Mouse (Mus musculus) thymus, postnatal 14 days (tissue): ENCODE results near the gene Fry.

ENCODE experiments used
- DNase-seq: peaks from one replicate; pipeline ENCODE4 v3.0.0; 2021

Gene Fry

DNA sequence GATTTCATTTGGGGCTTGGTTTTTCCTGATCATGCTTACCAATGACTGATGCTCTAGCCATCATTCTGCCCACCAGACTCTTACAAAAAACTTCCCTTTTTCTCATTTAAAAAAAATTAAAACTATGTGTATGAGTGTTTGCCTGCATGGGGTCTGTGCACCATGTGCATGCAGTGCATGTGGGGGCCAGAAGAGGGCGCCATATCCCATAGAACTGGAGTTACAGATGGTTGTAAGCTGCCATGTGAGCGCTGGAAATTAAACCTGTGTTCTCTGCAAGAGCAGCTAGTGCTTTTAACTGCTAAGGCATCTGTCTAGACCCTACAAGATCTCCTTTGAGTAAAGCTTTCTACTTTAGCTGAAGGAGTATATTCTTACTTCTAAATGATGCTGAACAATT is 162.6 kb downstream of the Fry start:
- no peak for DNase-seq

- no peak for DNase-seq
Measured at GRCm38 (mm10) chr5:150282091-150282490, 163.6 kb downstream of the Fry start.

GRCm38 (mm10) chr5:150287949-150288348 is 169.5 kb downstream of the Fry start:
- no peak for DNase-seq

DNA sequence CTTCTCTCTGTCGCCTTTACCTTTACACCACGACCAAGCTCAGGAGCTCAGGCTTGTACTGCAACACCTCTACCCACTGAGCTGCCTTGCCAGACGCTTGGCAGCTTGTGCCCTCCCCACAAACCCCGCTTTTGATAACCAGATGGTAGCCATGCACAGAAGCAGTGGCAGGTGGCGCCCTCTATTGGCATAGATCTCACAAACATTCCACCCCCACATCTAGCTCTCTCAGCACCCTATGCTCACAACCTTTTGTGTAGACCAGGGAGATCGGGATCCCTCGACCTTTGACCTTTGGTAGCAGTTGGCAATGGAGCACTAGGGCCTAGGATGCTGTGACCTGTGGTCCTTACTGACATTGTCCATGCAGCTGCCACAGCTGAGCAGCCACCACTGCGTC is 171.2 kb downstream of the Fry start:
- DNase-seq = peak; percentile 16

GRCm38 (mm10) chr5:150290494-150291199 is 172.2 kb downstream of the Fry start:
- DNase-seq = no peak

- no peak for DNase-seq
Measured at GRCm38 (mm10) chr5:150291216-150291615, 172.8 kb downstream of the Fry start.

DNA sequence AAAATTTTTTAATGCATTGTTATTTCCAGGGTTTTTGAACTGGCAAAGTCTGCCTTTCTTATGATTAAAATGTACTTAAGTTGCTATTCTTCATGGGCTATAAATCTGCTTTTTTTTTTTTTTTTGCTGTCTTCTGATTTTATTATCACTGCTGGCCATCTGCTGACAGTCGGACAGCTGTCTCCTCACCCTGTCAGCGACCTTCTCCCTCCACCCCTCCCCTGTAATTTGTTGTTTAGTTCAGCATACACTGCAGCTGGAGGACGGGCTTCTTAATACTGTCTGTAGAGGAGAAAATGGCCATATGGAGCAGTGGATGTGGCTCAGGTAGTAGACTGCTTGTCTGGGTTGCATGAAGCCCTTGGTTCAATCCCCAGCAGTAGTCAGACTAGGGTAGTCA is 173.7 kb downstream of the Fry start:
- no peak for DNase-seq

- DNase-seq = no peak
Measured at GRCm38 (mm10) chr5:150294306-150294705, 175.9 kb downstream of the Fry start.

DNA sequence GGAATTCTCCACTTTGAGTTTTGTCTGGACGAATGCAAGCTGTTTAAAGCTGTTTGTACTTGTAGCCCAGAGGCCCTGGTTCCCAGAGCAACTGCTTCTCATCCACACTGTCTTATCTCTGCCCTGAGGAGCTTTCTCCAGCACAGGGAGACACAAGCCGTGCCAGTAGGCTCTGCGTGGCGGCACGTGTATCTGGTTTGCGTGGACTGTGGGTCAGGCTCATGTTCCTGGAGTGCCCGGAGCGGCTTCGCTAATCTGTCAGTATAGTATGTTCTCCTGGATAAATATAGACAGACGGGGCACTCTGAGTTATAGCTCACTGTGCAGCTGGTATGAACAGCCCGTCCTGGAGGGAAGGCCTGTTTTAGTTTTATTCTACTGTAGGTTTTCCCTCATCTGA is 176.7 kb downstream of the Fry start:
- DNase-seq = no peak

GRCm38 (mm10) chr5:150298969-150299368 is 180.5 kb downstream of the Fry start:
- DNase-seq = no peak

DNA sequence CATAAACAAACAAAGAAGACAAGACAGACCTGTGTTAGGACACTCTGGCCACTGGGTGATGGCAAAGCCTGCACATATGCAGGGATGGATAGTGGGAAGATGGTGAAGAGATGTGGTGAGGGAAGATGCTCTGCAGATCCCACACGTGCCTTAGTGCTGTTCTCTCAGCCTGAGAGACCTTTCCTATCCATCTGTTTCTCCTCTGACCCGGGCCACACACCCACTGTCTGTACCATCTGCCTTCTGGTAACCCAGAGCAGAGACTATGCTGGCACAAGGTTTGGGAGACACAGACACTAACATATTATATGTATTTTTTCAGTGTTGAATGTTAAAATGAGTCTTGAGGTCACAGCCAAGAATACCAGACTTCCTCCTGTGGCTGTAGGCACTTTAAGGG is 183.7 kb downstream of the Fry start:
- no peak for DNase-seq

GRCm38 (mm10) chr5:150302996-150303395 is 184.6 kb downstream of the Fry start:
- DNase-seq = no peak

DNA sequence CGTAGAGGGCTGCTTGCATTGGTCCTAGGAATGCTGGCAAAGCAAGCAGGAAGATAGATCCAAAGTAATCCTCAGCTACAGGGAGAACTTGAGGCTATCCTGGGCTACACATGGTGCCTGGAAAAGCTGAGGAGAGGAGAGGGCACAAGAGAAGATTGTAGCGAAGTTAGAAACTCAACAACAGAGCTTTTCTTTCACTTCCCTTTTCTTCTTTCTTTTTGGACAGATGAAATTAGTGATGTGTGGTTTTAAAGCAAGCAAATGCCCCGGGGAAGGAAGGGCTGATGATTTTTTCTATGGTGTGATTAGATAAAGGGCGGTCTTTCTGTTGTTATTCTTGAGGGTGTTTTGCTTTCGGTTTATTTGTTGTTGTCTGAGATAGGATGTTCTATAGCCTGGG is 188.1 kb downstream of the Fry start:
- no peak for DNase-seq

- no peak for DNase-seq
Measured at GRCm38 (mm10) chr5:150313229-150313628, 194.8 kb downstream of the Fry start.

DNA sequence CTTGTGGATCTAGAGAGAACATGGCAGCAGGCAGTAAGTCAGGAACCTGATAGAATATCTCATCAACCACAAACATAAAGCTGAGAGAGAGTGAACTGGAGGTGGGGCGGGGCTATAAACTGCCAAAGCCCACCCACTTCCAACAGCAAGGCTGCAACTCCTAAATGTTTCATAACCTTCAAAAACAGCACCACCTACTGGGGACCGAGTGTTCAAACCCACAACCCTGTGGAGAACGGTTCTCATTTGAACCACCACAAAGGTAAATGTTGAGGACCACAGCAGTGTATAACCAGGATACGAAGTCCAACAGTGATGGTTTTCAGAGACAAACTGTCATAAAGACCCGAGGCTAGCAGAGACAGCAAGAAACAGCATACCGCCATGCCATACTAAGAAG is 196.1 kb downstream of the Fry start:
- no peak for DNase-seq

DNA sequence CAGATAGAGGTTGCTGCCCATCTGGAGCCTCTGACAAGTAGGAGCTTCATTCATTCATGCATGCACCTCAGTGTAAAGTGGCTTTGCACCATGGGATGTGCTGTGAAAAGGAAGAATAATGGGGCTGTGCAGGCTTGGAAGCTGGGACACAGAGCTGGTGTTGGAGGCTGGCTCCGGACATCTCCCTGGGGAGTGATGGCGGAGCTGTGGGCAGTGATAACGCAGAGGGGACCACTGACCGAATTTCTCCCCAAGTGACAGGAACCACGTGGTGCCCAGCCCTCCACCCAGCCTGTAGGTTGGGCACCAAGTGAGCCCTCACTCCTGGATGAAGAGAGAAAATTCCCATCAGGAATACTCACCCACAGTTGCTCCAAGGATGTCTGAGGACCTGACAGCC is 207.0 kb downstream of the Fry start:
- DNase-seq = no peak

GRCm38 (mm10) chr5:150328686-150329085 is 210.2 kb downstream of the Fry start:
- DNase-seq = no peak

- no peak for DNase-seq
Measured at GRCm38 (mm10) chr5:150331821-150332220, 213.4 kb downstream of the Fry start.

DNA sequence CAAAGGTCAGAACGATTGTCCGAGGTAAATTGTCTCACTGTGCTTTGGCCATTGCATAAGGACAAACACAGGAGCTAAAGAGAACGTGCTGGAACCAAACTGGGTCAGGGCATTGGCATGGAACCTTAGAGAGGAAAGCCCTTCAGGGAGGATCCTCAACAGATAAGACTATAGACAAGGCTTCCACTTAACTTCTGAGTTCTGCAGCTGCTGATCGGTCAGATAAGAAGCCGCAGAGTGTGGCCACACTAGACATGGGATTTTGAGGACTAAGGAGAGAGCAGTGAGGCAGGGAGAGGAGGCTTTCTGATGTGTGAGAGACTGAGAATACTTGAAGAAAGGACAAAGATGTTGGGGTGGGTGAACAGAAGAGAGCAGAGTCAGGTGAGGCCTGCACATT is 214.4 kb downstream of the Fry start:
- DNase-seq = no peak

DNA sequence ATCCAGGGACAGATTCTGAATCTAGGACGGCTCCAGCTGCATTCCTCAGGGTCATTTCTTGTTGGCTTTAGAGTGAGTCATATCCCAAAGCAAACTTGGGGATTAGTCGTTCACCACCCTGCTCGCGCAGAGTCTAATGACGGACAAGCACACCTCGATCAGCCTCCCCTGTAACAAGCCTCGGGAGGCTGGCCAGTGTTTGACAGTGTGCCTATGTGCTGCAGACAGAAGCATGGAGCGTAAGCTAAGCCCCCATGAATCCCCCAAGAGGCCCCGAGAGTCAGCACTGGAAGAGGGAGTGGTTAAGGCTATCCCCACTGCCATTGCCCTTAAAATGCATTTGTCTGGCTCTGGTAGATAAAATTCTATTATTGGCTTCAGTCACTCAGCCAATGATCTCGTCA is 214.9 kb downstream of the Fry start:
- DNase-seq = no peak

- DNase-seq = no peak
Measured at GRCm38 (mm10) chr5:150336451-150336850, 218.0 kb downstream of the Fry start.

- no peak for DNase-seq
Measured at GRCm38 (mm10) chr5:150337696-150338095, 219.3 kb downstream of the Fry start.

DNA sequence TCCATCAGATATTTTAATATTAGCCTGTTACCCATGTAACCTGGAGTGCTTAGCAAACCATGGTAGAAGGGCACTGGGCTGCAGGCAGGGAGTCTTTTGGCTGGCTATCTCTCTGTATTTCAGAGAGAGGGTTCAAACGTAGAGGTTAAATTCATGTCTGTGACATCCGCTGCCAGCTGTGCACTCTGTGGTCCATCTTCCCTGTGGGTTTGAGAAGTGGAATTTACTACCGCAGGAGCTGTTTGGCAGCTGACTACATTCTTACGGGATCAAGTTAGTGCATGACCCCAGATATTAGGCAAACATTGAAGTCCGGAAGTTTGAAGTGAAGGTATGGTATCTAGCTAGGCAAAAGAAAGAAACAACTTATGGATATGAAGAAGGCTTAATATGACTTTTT is 222.5 kb downstream of the Fry start:
- no peak for DNase-seq

- DNase-seq = no peak
Measured at GRCm38 (mm10) chr5:150342139-150342538, 223.7 kb downstream of the Fry start.

GRCm38 (mm10) chr5:150345946-150346345 is 227.5 kb downstream of the Fry start:
- DNase-seq = no peak

- no peak for DNase-seq
Measured at GRCm38 (mm10) chr5:150346378-150346777, 227.9 kb downstream of the Fry start.
